Mouse (Mus musculus) lung, embryonic 14.5 days (tissue): ENCODE data around the gene Atp13a2. TPM values are rescaled to one million over a fixed set of nuclear protein-coding genes. Genes with fewer than 3 reads are reported as not detected.

Experiments used
- ATAC-seq: fragments of 200-750 bp; cut with Nextera tagmentation; 2 replicates; pipeline ENCODE4 v1.8.0; 2017; ENCODE audit warnings: mild to moderate bottlenecking, moderate TSS enrichment, moderate library complexity; ENCODE audit not compliant: insufficient read depth
- DNase-seq: peaks from one replicate; pipeline ENCODE4 v3.0.0-alpha.2; 2015
- H3K27ac ChIP-seq: fragments of 300-500 bp; sonication (generic); 2 replicates; pipeline ENCODE4 v1.5.1; 2014; ENCODE audit warnings: low read depth, mild to moderate bottlenecking, moderate library complexity
- H3K27me3 ChIP-seq: fragments of 300-500 bp; sonication (generic); 2 replicates; pipeline ENCODE4 v1.6.1; 2014; ENCODE audit warnings: low read length, control low read depth; ENCODE audit not compliant: insufficient read depth
- H3K36me3 ChIP-seq: fragments of 300-500 bp; sonication (generic); 2 replicates; pipeline ENCODE4 v1.6.1; 2014; ENCODE audit warnings: control low read depth; ENCODE audit not compliant: insufficient read depth
- H3K4me1 ChIP-seq: fragments of 300-500 bp; sonication (generic); 2 replicates; pipeline ENCODE4 v1.6.1; 2014; ENCODE audit warnings: antibody characterized with exemption, control low read depth; ENCODE audit not compliant: insufficient read depth
- H3K4me2 ChIP-seq: fragments of 300-500 bp; sonication (generic); 2 replicates; pipeline ENCODE4 v1.6.1; 2014; ENCODE audit warnings: mild to moderate bottlenecking
- H3K4me3 ChIP-seq: fragments of 300-500 bp; sonication (generic); 2 replicates; pipeline ENCODE4 v1.5.1; 2014; ENCODE audit warnings: low read depth, low read length
- H3K9ac ChIP-seq: fragments of 300-500 bp; sonication (generic); 2 replicates; pipeline ENCODE4 v1.6.1; 2014
- H3K9me3 ChIP-seq: fragments of 300-500 bp; sonication (generic); 2 replicates; pipeline ENCODE4 v1.6.1; 2016; ENCODE audit warnings: low read depth, low read length, control low read depth
- CTCF ChIP-seq: IDR thresholded peaks from 2 replicates; pipeline ENCODE4 v1.5.1; 2016; ENCODE audit warnings: antibody characterized with exemption, low read depth
- WGBS: fragments of 180-500 bp; shearing (Covaris S2); extraction: QIAGEN DNeasy Blood & Tissue Kit; methylation state at CpG from one replicate; pipeline ENCODE4 v1.1.7; 2014; 5-methylcytosine and 5-hydroxymethylcytosine counted together
- polyA plus RNA-seq: library from polyadenylated mRNA; unstranded; fragments of >200 nt; fragmentation: Nextera tagmentation; extraction: Ambion mirVana; gene quantifications from 2 replicates; pipeline ENCODE4 v1.2.1, GENCODE M21; 2014

Gene Atp13a2
- polyA plus RNA-seq, 1 experiment from 2014 or later = 37.2 TPM

GRCm38 (mm10) chr4:141005983-141006382 lies 19.3 kb downstream of the Atp13a2 start:
- Histone ChIP-seq H3K36me3 (peaks cover 65% of the 10 kb centered on the region), H3K4me3 (no peak overlapping the region), H3K4me2 (no peak overlapping the region), H3K9me3 (no peaks in the 10 kb centered on the region), H3K4me1 (no peaks in the 10 kb centered on the region), H3K9ac (no peak overlapping the region), H3K27ac (no peak overlapping the region), H3K27me3 (no peaks in the 10 kb centered on the region)
- no peak for ATAC-seq
- TF ChIP-seq CTCF = peak; percentile 63
- DNase-seq = no peak
- WGBS = 78% methylated on average over 13 of the region's 13 CpGs

- peaks cover 52% of the 10 kb centered on the region for H3K36me3 ChIP-seq
- DNase-seq = no peak
- no peak for ATAC-seq
Observed at GRCm38 (mm10) chr4:141008028-141008427, 21.4 kb downstream of the Atp13a2 start.

GRCm38 (mm10) chr4:141010118-141010517 lies 23.4 kb downstream of the Atp13a2 start, which contains the start of gene Mfap2:
TSS of gene Mfap2 (plus strand) at chr4:141010418.
- Histone ChIP-seq H3K27ac (peak within 1 kb of the TSS; percentile 94), H3K9me3 (no peaks in the 10 kb centered on the region), H3K27me3 (no peaks in the 10 kb centered on the region), H3K4me2 (peak within 1 kb of the TSS; percentile 79), H3K9ac (peak within 1 kb of the TSS; percentile 89), H3K4me1 (no peaks in the 10 kb centered on the region), H3K4me3 (peak within 1 kb of the TSS; percentile 76), H3K36me3 (peaks cover 53% of the 10 kb centered on the region)
- 9% methylated on average over 7 of the region's 7 CpGs for WGBS
- no peak for TF ChIP-seq CTCF
- no peak for ATAC-seq
- DNase-seq = no peak

More at GRCm38 (mm10) chr4:141008028-141008427, 21.4 kb downstream of the Atp13a2 start:
- Histone ChIP-seq H3K4me3 (no peak overlapping the region), H3K9me3 (no peaks in the 10 kb centered on the region), H3K27ac (no peak overlapping the region), H3K4me2 (no peak overlapping the region), H3K27me3 (no peaks in the 10 kb centered on the region), H3K4me1 (no peaks in the 10 kb centered on the region), H3K9ac (no peak overlapping the region)
- 89% methylated on average over 8 of the region's 8 CpGs for WGBS
- no peak for TF ChIP-seq CTCF

- H3K27me3 ChIP-seq = no peaks in the 10 kb centered on the region
- peak overlapping the region; percentile 79 for H3K4me2 ChIP-seq
- H3K9me3 ChIP-seq = no peaks in the 10 kb centered on the region
- H3K27ac ChIP-seq = peak overlapping the region; percentile 94
- H3K4me1 ChIP-seq = no peaks in the 10 kb centered on the region
- peak overlapping the region; percentile 76 for H3K4me3 ChIP-seq
- H3K9ac ChIP-seq = peak overlapping the region; percentile 89
- TF ChIP-seq CTCF = no peak
- WGBS = under 1% methylated on average over 26 of the region's 26 CpGs
- DNase-seq = peak; percentile 87
- peak; percentile 84 for ATAC-seq
- peaks cover 55% of the 10 kb centered on the region for H3K36me3 ChIP-seq
Observed at GRCm38 (mm10) chr4:141010526-141010925, 23.9 kb downstream of the Atp13a2 start.

GRCm38 (mm10) chr4:141010941-141011429 lies 24.3 kb downstream of the Atp13a2 start:
- H3K9me3 ChIP-seq = no peaks in the 10 kb centered on the region
- ATAC-seq (peak; percentile 72), DNase-seq (peak; percentile 84)
- no peaks in the 10 kb centered on the region for H3K27me3 ChIP-seq
- peak overlapping the region; percentile 94 for H3K27ac ChIP-seq
- TF ChIP-seq CTCF = no peak
- H3K4me1 ChIP-seq = no peaks in the 10 kb centered on the region
- H3K36me3 ChIP-seq = peaks cover 55% of the 10 kb centered on the region
- WGBS = under 1% methylated on average over 17 of the region's 17 CpGs
- H3K4me2 ChIP-seq = peak overlapping the region; percentile 79
- H3K4me3 ChIP-seq = peak overlapping the region; percentile 76
- H3K9ac ChIP-seq = peak overlapping the region; percentile 89

- no peaks in the 10 kb centered on the region for H3K4me1 ChIP-seq
Observed at GRCm38 (mm10) chr4:141011556-141012328, 25.1 kb downstream of the Atp13a2 start.

GRCm38 (mm10) chr4:141012558-141012957 lies 25.9 kb downstream of the Atp13a2 start:
- DNase-seq (no peak), ATAC-seq (no peak)
- H3K4me1 ChIP-seq = no peaks in the 10 kb centered on the region
- peak overlapping the region; percentile 11; the same call in 1 of the 2 replicates for H3K4me3 ChIP-seq
- peak overlapping the region; percentile 79; the same call in 1 of the 2 replicates for H3K4me2 ChIP-seq
- peaks cover 58% of the 10 kb centered on the region for H3K36me3 ChIP-seq
- 76% methylated on average over 10 of the region's 10 CpGs for WGBS
- H3K27me3 ChIP-seq = no peaks in the 10 kb centered on the region
- H3K27ac ChIP-seq = no peak overlapping the region
- H3K9me3 ChIP-seq = no peaks in the 10 kb centered on the region
- no peak overlapping the region for H3K9ac ChIP-seq
- TF ChIP-seq CTCF = no peak

More at GRCm38 (mm10) chr4:141011556-141012328, 25.1 kb downstream of the Atp13a2 start:
- Histone ChIP-seq H3K36me3 (peaks cover 55% of the 10 kb centered on the region), H3K4me3 (peak overlapping the region; percentile 76), H3K4me2 (peak overlapping the region; percentile 79), H3K9ac (peak overlapping the region; percentile 89), H3K27ac (peak overlapping the region; percentile 94), H3K9me3 (no peaks in the 10 kb centered on the region), H3K27me3 (no peaks in the 10 kb centered on the region)
- peak; percentile 30 for DNase-seq
- no peak for ATAC-seq
- no peak for TF ChIP-seq CTCF
- WGBS = 35% methylated on average over 14 of the region's 14 CpGs
